Mouse (Mus musculus) embryonic facial prominence, embryonic 11.5 days (tissue): ENCODE measurements around the gene Tnrc6c. TPM values are rescaled to one million over a fixed set of nuclear protein-coding genes. Genes with fewer than 3 reads are reported as not detected.

Source experiments
- ATAC-seq: fragments of 200-750 bp; cut with Nextera tagmentation; replicated peaks from 2 replicates; pipeline ENCODE4 v1.8.0; 2017; ENCODE audit warnings: low read depth; ENCODE audit not compliant: insufficient number of reproducible peaks, low FRiP score, low TSS enrichment
- DNase-seq: peaks from one replicate; pipeline ENCODE4 v3.0.0-alpha.2; 2015; ENCODE audit warnings: low spot score
- H3K27ac ChIP-seq: fragments of 300-500 bp; sonication (generic); replicated peaks from 2 replicates; pipeline ENCODE4 v1.5.1; 2014; ENCODE audit warnings: mild to moderate bottlenecking, low read depth, low read length, control low read depth
- H3K27me3 ChIP-seq: fragments of 300-500 bp; sonication (generic); 2 replicates; pipeline ENCODE4 v1.6.1; 2014; ENCODE audit warnings: mild to moderate bottlenecking, low read length, moderate library complexity, mixed read lengths; ENCODE audit not compliant: control insufficient read depth, insufficient read depth
- H3K36me3 ChIP-seq: fragments of 300-500 bp; sonication (generic); replicated peaks from 2 replicates; pipeline ENCODE4 v1.6.1; 2014; ENCODE audit warnings: low read depth, mild to moderate bottlenecking, low read length, moderate library complexity, mixed read lengths; ENCODE audit not compliant: control insufficient read depth, insufficient read depth
- H3K4me1 ChIP-seq: fragments of 300-500 bp; sonication (generic); 2 replicates; pipeline ENCODE4 v1.6.1; 2014; ENCODE audit warnings: low read length, mixed read lengths; ENCODE audit not compliant: control insufficient read depth, insufficient read depth
- H3K4me2 ChIP-seq: fragments of 300-500 bp; sonication (generic); 2 replicates; pipeline ENCODE4 v1.6.1; 2014; ENCODE audit warnings: low read depth, mild to moderate bottlenecking, control low read depth, low read length, moderate library complexity
- H3K4me3 ChIP-seq: fragments of 300-500 bp; sonication (generic); 2 replicates; pipeline ENCODE4 v1.5.1; 2014; ENCODE audit warnings: low read depth, low read length, control low read depth
- H3K9ac ChIP-seq: fragments of 300-500 bp; sonication (generic); replicated peaks from 2 replicates; pipeline ENCODE4 v1.6.1; 2014; ENCODE audit warnings: mild to moderate bottlenecking, control low read depth, low read length
- H3K9me3 ChIP-seq: fragments of 300-500 bp; sonication (generic); replicated peaks from 2 replicates; pipeline ENCODE4 v1.6.1; 2016; ENCODE audit warnings: mild to moderate bottlenecking, low read length, inconsistent platforms, mixed read lengths; ENCODE audit not compliant: control insufficient read depth
- WGBS: fragments of 180-500 bp; shearing (Covaris S2); extraction: QIAGEN DNeasy Blood & Tissue Kit; methylation state at CpG from one replicate; pipeline ENCODE4 v1.1.7; 2014; 5-methylcytosine and 5-hydroxymethylcytosine counted together
- polyA plus RNA-seq: library from polyadenylated mRNA; unstranded; fragments of >200 nt; fragmentation: Nextera tagmentation; extraction: Ambion mirVana; gene quantifications from 2 replicates; pipeline ENCODE4 v1.2.1, GENCODE M21; 2014

Gene Tnrc6c
- polyA plus RNA-seq, 1 experiment from 2014 or later: 16.7 TPM

- Histone ChIP-seq H3K36me3 (no peaks in the 10 kb centered on the region; the same call in 1 of the 2 replicates), H3K27ac (no peak overlapping the region), H3K4me3 (no peak overlapping the region), H3K4me1 (no peaks in the 10 kb centered on the region), H3K4me2 (no peak overlapping the region), H3K9me3 (no peaks in the 10 kb centered on the region), H3K9ac (no peak overlapping the region), H3K27me3 (no peaks in the 10 kb centered on the region)
- ATAC-seq (no peak), DNase-seq (no peak)
- 91% methylated on average over 7 of the region's 7 CpGs for WGBS
Measured at GRCm38 (mm10) chr11:117731470-117731869, 77.4 kb downstream of the Tnrc6c start.

- no peak overlapping the region for H3K9ac ChIP-seq
- no peak for ATAC-seq
- DNase-seq: no peak
- WGBS: 75% methylated on average over 5 of the region's 5 CpGs
- H3K4me3 ChIP-seq: no peak overlapping the region
- H3K9me3 ChIP-seq: no peaks in the 10 kb centered on the region
- no peaks in the 10 kb centered on the region for H3K4me1 ChIP-seq
- no peak overlapping the region for H3K4me2 ChIP-seq
- H3K27me3 ChIP-seq: no peaks in the 10 kb centered on the region
- peaks cover 7% of the 10 kb centered on the region for H3K36me3 ChIP-seq
- no peak overlapping the region for H3K27ac ChIP-seq
Measured at GRCm38 (mm10) chr11:117736037-117736689, 82.1 kb downstream of the Tnrc6c start.

- no peaks in the 10 kb centered on the region for H3K4me1 ChIP-seq
- H3K27me3 ChIP-seq: no peaks in the 10 kb centered on the region
- no peak for ATAC-seq
- H3K36me3 ChIP-seq: peaks cover 9% of the 10 kb centered on the region
- DNase-seq: no peak
- no peak overlapping the region for H3K4me2 ChIP-seq
- no peak overlapping the region for H3K27ac ChIP-seq
- no peaks in the 10 kb centered on the region for H3K9me3 ChIP-seq
- WGBS: 86% methylated on average over 5 of the region's 5 CpGs
- no peak overlapping the region for H3K9ac ChIP-seq
- no peak overlapping the region for H3K4me3 ChIP-seq
Measured at GRCm38 (mm10) chr11:117738123-117738522, 84.0 kb downstream of the Tnrc6c start.

GRCm38 (mm10) chr11:117741128-117741527, 87.0 kb downstream of the Tnrc6c start:
- no peak for ATAC-seq
- no peak for DNase-seq
- no peaks in the 10 kb centered on the region for H3K4me1 ChIP-seq
- H3K9ac ChIP-seq: no peak overlapping the region
- H3K9me3 ChIP-seq: no peaks in the 10 kb centered on the region
- no peak overlapping the region for H3K4me2 ChIP-seq
- 91% methylated on average over 6 of the region's 6 CpGs for WGBS
- no peaks in the 10 kb centered on the region for H3K27me3 ChIP-seq
- no peak overlapping the region for H3K4me3 ChIP-seq
- no peak overlapping the region for H3K27ac ChIP-seq
- H3K36me3 ChIP-seq: peaks cover 15% of the 10 kb centered on the region

- Histone ChIP-seq H3K4me1 (no peaks in the 10 kb centered on the region), H3K9me3 (no peaks in the 10 kb centered on the region), H3K9ac (no peak overlapping the region), H3K4me2 (no peak overlapping the region), H3K36me3 (peaks cover 18% of the 10 kb centered on the region), H3K4me3 (no peak overlapping the region), H3K27me3 (no peaks in the 10 kb centered on the region), H3K27ac (no peak overlapping the region)
- ATAC-seq: no peak
- WGBS: 93% methylated on average over 8 of the region's 8 CpGs
- DNase-seq: no peak
Measured at GRCm38 (mm10) chr11:117742243-117742642, 88.2 kb downstream of the Tnrc6c start.

- H3K27me3 ChIP-seq: no peaks in the 10 kb centered on the region
- no peak for DNase-seq
- H3K4me3 ChIP-seq: no peak overlapping the region
- no peak overlapping the region for H3K9ac ChIP-seq
- H3K4me2 ChIP-seq: no peak overlapping the region
- H3K36me3 ChIP-seq: peaks cover 19% of the 10 kb centered on the region
- no peak for ATAC-seq
- no peaks in the 10 kb centered on the region for H3K9me3 ChIP-seq
- 85% methylated on average over 8 of the region's 8 CpGs for WGBS
- no peak overlapping the region for H3K27ac ChIP-seq
- no peaks in the 10 kb centered on the region for H3K4me1 ChIP-seq
Measured at GRCm38 (mm10) chr11:117742715-117743114, 88.6 kb downstream of the Tnrc6c start.

GRCm38 (mm10) chr11:117743454-117744030, 89.5 kb downstream of the Tnrc6c start:
- H3K4me1 ChIP-seq: no peaks in the 10 kb centered on the region
- DNase-seq (peak; percentile 44), ATAC-seq (no peak)
- H3K4me3 ChIP-seq: no peak overlapping the region
- no peak overlapping the region for H3K9ac ChIP-seq
- H3K9me3 ChIP-seq: no peaks in the 10 kb centered on the region
- H3K36me3 ChIP-seq: peaks cover 22% of the 10 kb centered on the region
- 55% methylated on average over 4 of the region's 4 CpGs for WGBS
- H3K27ac ChIP-seq: no peak overlapping the region
- no peak overlapping the region for H3K4me2 ChIP-seq
- H3K27me3 ChIP-seq: no peaks in the 10 kb centered on the region

- peaks cover 19% of the 10 kb centered on the region for H3K36me3 ChIP-seq
- no peak overlapping the region for H3K9ac ChIP-seq
- no peaks in the 10 kb centered on the region for H3K4me1 ChIP-seq
- H3K27me3 ChIP-seq: no peaks in the 10 kb centered on the region
- DNase-seq (no peak), ATAC-seq (no peak)
- H3K9me3 ChIP-seq: no peaks in the 10 kb centered on the region
- no peak overlapping the region for H3K27ac ChIP-seq
- no peak overlapping the region for H3K4me2 ChIP-seq
- H3K4me3 ChIP-seq: no peak overlapping the region
- WGBS: 88% methylated on average over 4 of the region's 4 CpGs
Measured at GRCm38 (mm10) chr11:117748628-117749027, 94.5 kb downstream of the Tnrc6c start.
